In genomic region chr2:68907721-68908463, GRCm38 (mm10) we compare ENCODE assay signal across 9 mouse cellular contexts. TPM values are rescaled to one million over a fixed set of nuclear protein-coding genes. Genes with fewer than 3 reads are reported as not detected.
A peak's percentile ranks its signal among the peaks of the same experiment; 100 is the strongest.
DNase-seq lines count a peak whose midpoint lies in the region; TF ChIP-seq lines count a peak whose summit lies in the region.
"Had no signal": no experiment of that assay in that cellular context is flagged by ENCODE, and none has a peak within 500 bp of the region (broad histone marks: within the 10 kb centered on the region; RNA-seq: fewer than 3 reads in every experiment).

No protein-coding gene starts in this region.

- no peak for TF ChIP-seq POLR2A in bone marrow, adult 2 months (IDR thresholded peaks at IDR 0.05; ENCODE audit: borderline replicate concordance, control insufficient read depth, low read depth, low read length)

- no peak for DNase-seq in layer of hippocampus, adult 2 months (ENCODE audit: low spot score in 2 of 2)
- DNase-seq in layer of hippocampus, postnatal 10 days (ENCODE audit: low spot score in 2 of 2), result no peak
- peak; percentile 46 for DNase-seq in lung, postnatal 36 days
- peak; percentile 73 for DNase-seq in telencephalon, adult 2 months (ENCODE audit: low read depth, low spot score)
- DNase-seq in urinary bladder, adult 18-20 months (ENCODE audit: low spot score in 2 of 2), result no peak
- no peak for DNase-seq in gastrocnemius, postnatal 10 days
- DNase-seq in testis, postnatal 10 days (ENCODE audit: low spot score), result no peak

- no peak overlapping the region for H3K4me3 ChIP-seq in layer of hippocampus, adult 2 months
- peak overlapping the region; percentile 33 for H3K4me3 ChIP-seq in bone marrow, adult 2 months (replicated peaks; ENCODE audit: control insufficient read depth, low read depth, low read length)
- H3K4me3 ChIP-seq: stomach, embryonic 15.5 days had no signal

- peak overlapping the region; percentile 69 for H3K27ac ChIP-seq in layer of hippocampus, adult 2 months
- H3K27ac ChIP-seq in bone marrow, adult 2 months (ENCODE audit: control insufficient read depth, insufficient read depth, low read depth, low read length, poor library complexity), result peak overlapping the region; percentile 84
- H3K27ac ChIP-seq: stomach, embryonic 15.5 days had no signal

- WGBS in bone marrow, adult 2 months, result 5% methylated on average over 11 of the region's 11 CpGs

- TF ChIP-seq CTCF in layer of hippocampus, adult 2 months (conservative IDR thresholded peaks at IDR 0.05), result no peak
- TF ChIP-seq CTCF in bone marrow, adult 2 months (IDR thresholded peaks at IDR 0.05; ENCODE audit: control insufficient read depth, insufficient read depth, low read length), result no peak

- peaks cover 4% of the 10 kb centered on the region for H3K4me1 ChIP-seq in bone marrow, adult 2 months (ENCODE audit: control insufficient read depth, insufficient read depth, low read length)
- H3K4me1 ChIP-seq: stomach, embryonic 15.5 days had no signal

RNA-seq across cellular contexts. Expression of gene Cers6, which starts 46.7 kb away (rescaled TPM):
- 10 to 100 TPM; 92.2 to 97.2 TPM for total RNA-seq in layer of hippocampus, adult 2 months (2021)
- total RNA-seq in layer of hippocampus, postnatal 10 days (2021), result 10 to 100 TPM; 70.5 to 77.3 TPM
- polyA plus RNA-seq in bone marrow, adult 2 months (2011; ENCODE audit: insufficient read depth, insufficient read length, low replicate concordance, missing spikeins), result 3.4 and 23.8 TPM in 2 replicates
- total RNA-seq in gastrocnemius, postnatal 10 days (2021), result 1 to 10 TPM; 5.2 to 6.3 TPM

Comparison
In these comparisons a context has a peak if more than half of its experiments do, and no peak if none do; other contexts are left out.
1. DNase-seq: peak in lung, postnatal 36 days (single experiment) and telencephalon, adult 2 months (single experiment); none in layer of hippocampus, adult 2 months (0 of 2), layer of hippocampus, postnatal 10 days (0 of 2), urinary bladder, adult 18-20 months (0 of 2), gastrocnemius, postnatal 10 days (single experiment) and testis, postnatal 10 days (single experiment).
2. RNA of gene Cers6, which starts 46.7 kb away (total RNA-seq): 92.2 to 97.2 TPM in layer of hippocampus, adult 2 months and 70.5 to 77.3 TPM in layer of hippocampus, postnatal 10 days; 5.2 to 6.3 TPM in gastrocnemius, postnatal 10 days; every median in the first group is over 4 times any median in the second.